9 mouse cellular contexts compared by ENCODE assay signal in the genomic region with DNA sequence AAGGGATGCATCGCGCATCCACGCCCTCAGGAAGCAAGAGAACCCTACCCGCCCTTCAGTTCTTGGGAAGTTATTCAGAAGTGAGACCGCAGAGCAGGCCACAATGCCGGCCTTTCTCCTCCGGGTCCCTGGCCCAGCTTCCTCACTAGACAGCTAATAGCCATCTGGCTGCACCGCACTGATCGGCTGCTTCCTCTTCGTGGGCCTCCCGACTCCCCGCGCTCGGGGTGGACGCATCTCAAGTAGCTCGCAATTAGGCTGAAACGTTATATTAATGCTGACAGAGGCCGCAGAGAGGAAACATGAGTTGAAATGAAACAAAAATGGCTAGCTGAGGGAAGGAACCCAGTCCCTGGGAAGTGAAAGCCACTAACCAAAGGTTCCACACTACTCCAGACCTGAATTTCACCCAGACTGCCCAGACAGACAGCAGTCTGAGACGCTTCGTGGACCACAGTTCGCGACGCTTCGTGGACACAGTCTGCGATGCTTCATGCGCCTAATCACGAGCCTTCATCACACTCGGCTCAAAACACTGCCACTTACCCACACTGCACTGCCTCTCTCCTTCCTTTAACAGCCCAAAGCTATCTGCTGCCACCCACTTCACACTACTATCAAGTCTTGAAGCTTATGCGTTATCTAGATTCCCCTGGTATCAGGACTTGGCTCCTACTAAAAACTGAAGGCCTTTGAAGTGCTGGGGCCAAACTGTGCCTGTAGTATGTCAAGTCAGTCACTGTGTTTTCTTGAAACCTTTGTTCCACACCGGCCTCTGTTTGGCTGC.
A peak's percentile ranks its signal among the peaks of the same experiment; 100 is the strongest.
DNase-seq lines count a peak whose midpoint lies in the region; ATAC-seq and TF ChIP-seq lines count a peak whose summit lies in the region.
"Had no signal": no experiment of that assay in that cellular context is flagged by ENCODE, and none has a peak within 500 bp of the region (broad histone marks: within the 10 kb centered on the region; RNA-seq: fewer than 3 reads in every experiment).

No protein-coding gene starts in this region.

- WGBS in embryonic facial prominence, embryonic 15.5 days, result 49% methylated on average over 30 of the region's 30 CpGs
- 72% methylated on average over 30 of the region's 30 CpGs for WGBS in intestine, embryonic 16.5 days

- H3K36me3 ChIP-seq in embryonic facial prominence, embryonic 15.5 days, result no peaks in the 10 kb centered on the region
- H3K36me3 ChIP-seq in intestine, embryonic 16.5 days (ENCODE audit: control insufficient read depth, insufficient read depth, low read length), result no peaks in the 10 kb centered on the region
- H3K36me3 ChIP-seq: liver, embryonic 15.5 days had no signal

- no peaks in the 10 kb centered on the region for H3K27me3 ChIP-seq in embryonic facial prominence, embryonic 15.5 days
- no peaks in the 10 kb centered on the region for H3K27me3 ChIP-seq in intestine, embryonic 16.5 days (replicated peaks; ENCODE audit: control insufficient read depth, insufficient read depth, low read length)
- H3K27me3 ChIP-seq: liver, embryonic 15.5 days had no signal

- H3K9me3 ChIP-seq in embryonic facial prominence, embryonic 15.5 days (replicated peaks), result no peaks in the 10 kb centered on the region
- H3K9me3 ChIP-seq in intestine, embryonic 16.5 days (ENCODE audit: control insufficient read depth, low read length), result no peaks in the 10 kb centered on the region
- H3K9me3 ChIP-seq: liver, embryonic 15.5 days had no signal

- H3K27ac ChIP-seq in layer of hippocampus, adult 2 months, result peak overlapping the region; percentile 29; the same call in 1 of the 2 replicates
- H3K27ac ChIP-seq in embryonic facial prominence, embryonic 15.5 days (replicated peaks), result no peak overlapping the region
- H3K27ac ChIP-seq in intestine, embryonic 16.5 days (ENCODE audit: low read length), result no peak overlapping the region
- H3K27ac ChIP-seq: liver, embryonic 15.5 days had no signal

- TF ChIP-seq CTCF in layer of hippocampus, adult 2 months (conservative IDR thresholded peaks at IDR 0.05), result no peak

- H3K4me3 ChIP-seq in layer of hippocampus, adult 2 months, result no peak overlapping the region
- no peak overlapping the region; the same call in 1 of the 2 replicates for H3K4me3 ChIP-seq in embryonic facial prominence, embryonic 15.5 days (replicated peaks)
- no peak overlapping the region for H3K4me3 ChIP-seq in intestine, embryonic 16.5 days (ENCODE audit: low read length)
- H3K4me3 ChIP-seq: liver, embryonic 15.5 days had no signal

- H3K4me1 ChIP-seq in embryonic facial prominence, embryonic 15.5 days, result peaks cover 25% of the 10 kb centered on the region
- no peaks in the 10 kb centered on the region for H3K4me1 ChIP-seq in intestine, embryonic 16.5 days (ENCODE audit: control insufficient read depth, insufficient read depth, low read length)
- H3K4me1 ChIP-seq: liver, embryonic 15.5 days had no signal

- ATAC-seq in embryonic facial prominence, embryonic 15.5 days (ENCODE audit: insufficient number of reproducible peaks, low FRiP score, low TSS enrichment, low read depth), result no peak
- ATAC-seq in intestine, embryonic 16.5 days, result 0 out of 2 replicates have a peak, but pooled peaks have one; percentile 18

- H3K9ac ChIP-seq in embryonic facial prominence, embryonic 15.5 days, result no peak overlapping the region
- no peak overlapping the region for H3K9ac ChIP-seq in intestine, embryonic 16.5 days (ENCODE audit: low read depth, low read length)
- H3K9ac ChIP-seq: liver, embryonic 15.5 days had no signal

- peak overlapping the region; percentile 28 for H3K4me2 ChIP-seq in embryonic facial prominence, embryonic 15.5 days (replicated peaks)
- H3K4me2 ChIP-seq in intestine, embryonic 16.5 days (ENCODE audit: low read depth, low read length), result 0 out of 2 replicates have a peak overlapping the region, but pooled peaks have one; percentile 20
- H3K4me2 ChIP-seq: liver, embryonic 15.5 days had no signal

- DNase-seq in layer of hippocampus, adult 2 months (ENCODE audit: low spot score in 2 of 2), result no peak
- no peak for DNase-seq in layer of hippocampus, adult 18-20 months (ENCODE audit: low spot score in 2 of 2)
- DNase-seq in T-cell, adult 2 months (ENCODE audit: low spot score), result peak; percentile 26
- peak; percentile 63 for DNase-seq in thymus, postnatal 4 days
- DNase-seq in adrenal gland, postnatal 4 days (ENCODE audit: low spot score in 2 of 2), result no peak
- no peak for DNase-seq in ovary, adult 18-20 months (ENCODE audit: low spot score)

Comparison
In these comparisons a context has a peak if more than half of its experiments do, and no peak if none do; other contexts are left out.
1. DNase-seq: peak in T-cell, adult 2 months (single experiment) and thymus, postnatal 4 days (single experiment); none in layer of hippocampus, adult 2 months (0 of 2), layer of hippocampus, adult 18-20 months (0 of 2), adrenal gland, postnatal 4 days (0 of 2) and ovary, adult 18-20 months (single experiment).